Mouse (Mus musculus): ENCODE measurements around the gene Gm10840.
A peak's percentile ranks its signal among the peaks of the same experiment; 100 is the strongest.

Gene Gm10840

GRCm38 (mm10) chr11:106159921-106160840 is 469 bp upstream of the Gm10840 start:
- DNase-seq (ENCODE audit: low spot score in 2 of 2): peak; percentile 75 to 87

- peak in 1 of 2 experiments; percentile 59 for DNase-seq (ENCODE audit: low spot score in 2 of 2)
Observed at GRCm38 (mm10) chr11:106162237-106162636, 1.6 kb downstream of the Gm10840 start.

GRCm38 (mm10) chr11:106163546-106163945 is 2.9 kb downstream of the Gm10840 start:
- DNase-seq (ENCODE audit: low spot score in 2 of 2): peak in 1 of 2 experiments; percentile 60

- DNase-seq (ENCODE audit: low spot score in 2 of 2): peak in 1 of 2 experiments; percentile 60
Observed at GRCm38 (mm10) chr11:106164601-106165180, 4.0 kb downstream of the Gm10840 start.

DNA sequence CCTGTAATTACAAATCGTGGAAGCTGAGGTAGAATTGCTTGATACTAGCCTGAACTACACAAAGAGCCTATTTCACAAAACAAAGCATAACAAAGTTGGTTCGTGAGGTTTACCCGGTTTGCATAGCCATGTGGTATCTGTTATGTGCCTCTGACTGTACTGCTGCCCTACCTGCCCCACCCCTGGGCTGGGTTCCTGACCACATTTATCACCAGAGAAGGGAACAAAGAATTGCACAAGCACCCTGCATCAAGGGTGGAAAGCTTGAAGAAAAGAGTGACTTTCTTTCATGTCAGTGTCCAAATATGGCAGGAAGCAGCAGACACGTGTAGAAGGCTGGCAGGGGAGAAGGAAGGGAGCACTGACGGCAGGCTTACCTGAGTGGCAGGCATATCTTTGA is 6.8 kb downstream of the Gm10840 start:
- peak in 1 of 2 experiments; percentile 63 for DNase-seq (ENCODE audit: low spot score in 2 of 2)

- no peak for DNase-seq (ENCODE audit: low spot score in 2 of 2)
Observed at GRCm38 (mm10) chr11:106170807-106171206, 10.2 kb downstream of the Gm10840 start.

DNA sequence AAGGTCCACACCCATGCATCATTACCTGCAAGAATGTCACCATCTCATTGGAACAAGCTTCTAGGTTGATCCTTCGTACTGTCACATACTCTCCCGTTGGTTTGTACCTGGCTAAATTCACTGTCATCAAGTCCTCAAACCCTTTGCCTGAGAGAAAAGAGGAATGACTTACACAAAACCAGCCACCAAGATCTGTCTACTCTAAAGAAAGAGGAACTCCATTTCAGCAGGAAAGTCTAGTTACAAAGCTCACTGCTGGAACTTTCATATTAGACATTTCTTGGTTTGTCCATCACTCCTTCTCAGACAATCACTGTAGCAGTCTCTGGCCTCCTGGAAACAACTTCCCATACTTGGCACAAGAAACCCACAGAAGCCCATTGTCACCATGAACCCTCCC is 12.6 kb downstream of the Gm10840 start:
- DNase-seq (ENCODE audit: low spot score in 2 of 2): no peak

GRCm38 (mm10) chr11:106174372-106174771 is 13.7 kb downstream of the Gm10840 start:
- DNase-seq (ENCODE audit: low spot score in 2 of 2): no peak

DNA sequence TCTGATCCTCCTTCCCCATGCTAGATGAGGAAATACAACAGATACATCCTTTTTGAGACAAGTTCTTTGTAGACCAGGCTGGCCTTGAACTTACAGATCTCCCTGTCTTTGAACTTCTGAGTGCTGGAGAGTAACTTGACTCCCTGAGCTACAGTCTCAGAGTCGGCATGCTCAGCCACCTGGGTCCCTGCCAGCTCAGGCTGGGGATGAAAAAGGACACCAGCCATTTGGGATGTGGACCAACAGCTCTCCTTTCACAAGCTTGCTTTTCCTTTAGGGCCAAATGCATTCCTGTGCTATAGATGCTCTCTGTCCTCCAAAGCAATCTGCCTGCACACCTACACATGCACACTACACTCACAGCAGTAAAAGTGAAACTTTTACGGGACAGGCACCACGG is 14.4 kb downstream of the Gm10840 start:
- peak in 1 of 2 experiments; percentile 47 for DNase-seq (ENCODE audit: low spot score in 2 of 2)

DNA sequence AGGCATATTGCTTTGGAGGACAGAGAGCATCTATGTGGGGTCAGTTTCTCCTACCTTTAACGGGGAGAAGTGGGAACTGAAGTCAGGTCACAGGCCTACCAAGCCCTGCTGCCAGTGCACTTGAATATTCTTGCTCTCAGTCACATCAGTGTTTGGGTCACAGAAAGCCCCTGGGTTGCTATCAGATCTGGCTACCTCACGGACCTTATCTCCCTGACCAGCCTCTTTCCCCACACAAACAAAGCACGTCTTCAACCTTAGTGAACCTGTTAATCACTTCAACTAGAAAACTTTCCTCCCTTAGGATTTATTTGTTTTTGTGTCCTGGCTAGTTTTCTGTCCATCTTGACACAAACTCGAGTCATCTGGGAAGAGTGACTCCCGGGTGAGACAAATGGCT is 15.7 kb downstream of the Gm10840 start:
- DNase-seq (ENCODE audit: low spot score in 2 of 2): no peak

GRCm38 (mm10) chr11:106178036-106178782 is 17.6 kb downstream of the Gm10840 start:
- DNase-seq (ENCODE audit: low spot score in 2 of 2): no peak

GRCm38 (mm10) chr11:106179711-106180448 is 19.2 kb downstream of the Gm10840 start:
- no peak for DNase-seq (ENCODE audit: low spot score in 2 of 2)

DNA sequence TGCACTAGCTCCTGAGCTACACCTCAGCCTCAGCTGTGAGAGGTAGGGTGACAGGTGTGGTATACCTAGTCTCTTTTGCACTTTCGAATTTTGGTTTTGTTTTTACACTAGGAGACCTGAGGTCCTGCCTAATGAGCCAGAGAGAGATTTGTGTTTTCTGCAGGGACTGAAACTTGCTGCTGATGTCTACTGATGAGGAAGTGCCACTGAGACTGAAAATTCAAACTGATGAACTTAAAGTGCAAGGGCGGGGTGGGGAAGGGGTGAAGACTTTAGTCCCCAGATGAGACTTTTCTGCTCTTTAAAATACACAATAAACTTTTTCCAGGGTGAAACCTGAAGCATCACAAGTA is 19.8 kb downstream of the Gm10840 start:
- no peak for DNase-seq (ENCODE audit: low spot score in 2 of 2)

DNA sequence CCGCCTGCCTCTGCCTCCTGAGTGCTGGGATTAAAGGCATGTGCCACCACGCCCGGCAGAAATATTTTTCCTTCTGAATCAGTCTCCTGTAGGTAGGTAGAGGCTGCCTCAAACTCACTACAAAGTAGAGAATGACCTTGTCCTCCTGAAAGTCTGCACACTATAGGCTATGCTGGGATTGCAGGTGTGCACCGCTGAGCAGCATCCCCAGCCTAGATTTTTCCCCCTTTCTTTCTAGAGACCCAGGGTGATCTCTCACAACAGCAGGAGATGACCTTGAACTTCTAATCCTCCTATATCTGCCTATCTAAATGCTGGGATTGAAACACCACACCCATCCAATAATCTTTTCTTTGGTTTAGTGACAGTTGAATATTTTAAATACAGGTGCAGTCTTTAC is 26.7 kb downstream of the Gm10840 start:
- no peak for DNase-seq (ENCODE audit: low spot score in 2 of 2)

- no peak for DNase-seq (ENCODE audit: low spot score in 2 of 2)
Observed at GRCm38 (mm10) chr11:106191716-106192115, 31.1 kb downstream of the Gm10840 start.

DNA sequence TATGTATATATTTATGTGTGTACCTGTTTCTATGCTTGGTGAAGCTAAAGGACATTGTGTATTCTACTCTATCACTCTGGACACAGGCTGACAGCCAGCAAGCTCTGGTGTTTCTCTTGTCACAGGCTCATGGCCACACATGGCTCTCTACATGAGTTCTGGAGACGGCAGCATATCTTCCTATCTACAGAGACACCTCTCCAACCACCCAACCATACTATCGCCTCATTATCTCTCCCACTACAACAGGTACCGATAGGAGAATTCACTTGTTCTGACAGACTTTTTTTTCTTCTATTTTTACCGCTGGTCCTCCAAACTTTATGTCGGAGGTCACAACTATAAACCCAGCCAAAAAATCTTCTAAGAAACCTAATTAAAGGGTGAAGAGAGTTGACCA is 31.6 kb downstream of the Gm10840 start:
- DNase-seq (ENCODE audit: low spot score in 2 of 2): no peak

DNA sequence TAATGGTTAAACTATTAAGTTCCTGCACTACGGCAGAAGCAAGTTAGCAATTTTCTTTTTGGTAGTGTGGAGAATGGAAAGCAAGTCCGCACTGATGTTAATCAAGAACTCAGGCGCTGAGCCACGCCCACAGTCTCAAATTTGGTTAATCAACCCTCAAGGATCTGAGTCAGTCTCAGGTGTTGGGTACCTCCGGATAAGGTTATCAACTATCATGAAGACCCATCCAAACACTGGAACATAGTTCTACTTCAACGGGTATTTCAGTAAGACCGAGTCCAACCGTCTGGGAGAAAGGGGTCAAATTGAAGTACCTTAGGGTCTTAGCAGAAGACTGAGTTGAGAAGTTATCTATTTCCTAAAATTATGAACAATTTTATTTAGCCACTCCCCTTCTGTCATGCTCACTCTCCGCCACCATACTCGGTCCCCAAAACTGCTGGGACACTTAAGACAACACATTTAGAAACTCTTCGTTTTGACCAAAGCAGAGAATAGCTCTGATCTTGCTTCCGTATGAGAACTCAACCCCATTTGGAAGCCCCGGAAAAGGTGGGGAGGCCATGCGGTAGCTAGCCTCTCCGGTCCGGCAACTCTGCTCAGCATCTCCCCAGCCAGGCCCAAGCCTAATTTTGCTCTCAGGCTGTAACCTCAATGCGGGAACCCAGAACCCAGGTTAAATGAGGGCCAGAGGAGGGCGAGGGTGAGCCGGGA is 32.2 kb downstream of the Gm10840 start:
- DNase-seq (ENCODE audit: low spot score in 2 of 2): no peak

DNA sequence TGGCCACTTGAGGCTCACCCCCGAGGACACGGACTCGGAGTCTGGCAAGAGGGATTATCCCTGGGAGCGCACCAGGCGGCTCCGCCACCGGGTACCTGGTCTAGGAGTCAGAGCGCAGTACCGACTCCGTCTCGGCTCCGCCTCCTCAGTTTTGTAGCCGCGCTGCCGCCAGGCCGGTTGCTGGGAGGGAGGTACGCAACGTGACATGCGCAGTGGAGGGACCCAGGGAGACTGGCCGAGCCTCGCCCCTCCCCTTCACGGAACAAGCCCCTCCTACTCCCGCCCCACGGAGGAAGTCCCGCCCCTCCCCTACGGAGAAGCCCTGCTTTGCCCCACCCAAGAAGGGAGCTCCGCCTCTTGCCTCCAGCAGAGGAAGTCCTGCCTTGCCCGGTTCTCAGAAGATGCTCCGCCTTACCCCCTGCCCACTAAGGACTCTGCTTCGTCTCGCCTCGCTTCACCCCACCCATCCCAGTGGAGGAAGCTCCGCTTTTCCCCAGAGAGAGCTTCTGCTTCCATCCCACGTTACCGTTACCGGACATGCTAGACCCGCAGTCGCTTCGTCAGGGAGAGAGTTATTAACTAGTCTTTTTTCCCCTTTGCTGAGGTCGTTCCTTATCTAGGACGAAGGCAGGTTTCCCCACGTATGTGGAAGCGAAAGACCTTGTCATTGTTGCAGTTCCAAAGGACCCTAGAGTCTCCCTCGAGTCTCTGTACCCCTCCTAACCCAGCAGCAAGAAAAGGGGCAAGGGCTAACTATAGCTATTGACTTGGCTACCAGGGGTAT is 32.9 kb downstream of the Gm10840 start:
- peak; percentile 98 to 99 for DNase-seq (ENCODE audit: low spot score in 2 of 2)

- no peak for DNase-seq (ENCODE audit: low spot score in 2 of 2)
Observed at GRCm38 (mm10) chr11:106194155-106194541, 33.5 kb downstream of the Gm10840 start.

DNA sequence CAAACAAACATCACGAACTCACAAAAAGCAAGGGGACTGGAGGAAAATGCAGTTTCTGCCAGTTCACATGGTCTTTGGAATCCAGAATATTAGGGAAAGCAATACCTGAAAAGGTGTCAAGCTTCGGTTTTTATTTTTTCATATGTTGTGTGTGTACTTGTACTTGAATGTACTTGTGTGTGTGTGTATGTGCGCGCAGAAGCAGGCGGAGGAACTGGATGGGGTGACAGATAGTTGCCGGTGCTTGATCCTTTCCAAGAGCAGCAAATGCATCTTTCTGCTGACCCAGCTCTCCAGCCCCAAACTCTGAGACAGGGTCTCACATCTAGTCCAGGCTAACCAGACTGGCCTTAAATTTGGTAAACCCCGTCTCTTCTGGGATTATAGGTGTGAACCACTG is 34.2 kb downstream of the Gm10840 start:
- no peak for DNase-seq (ENCODE audit: low spot score in 2 of 2)

All from spleen, postnatal 4 days (tissue).